Mouse (Mus musculus) spleen, adult 2 months (tissue): Measurements from ENCODE around the gene Ms4a3.

Experiments used
- CTCF ChIP-seq: fragments of 200-500 bp; IDR thresholded peaks from 2 replicates; pipeline ENCODE4 v1.5.1; 2011; ENCODE audit warnings: mild to moderate bottlenecking, inconsistent platforms; ENCODE audit not compliant: insufficient read depth, insufficient read length, insufficient replicate concordance; ENCODE audit errors: extremely low read depth
- POLR2A ChIP-seq: fragments of 200-500 bp; IDR thresholded peaks from 2 replicates; pipeline ENCODE4 v1.6.1; 2011; ENCODE audit warnings: low read depth, low read length, inconsistent platforms

DNA sequence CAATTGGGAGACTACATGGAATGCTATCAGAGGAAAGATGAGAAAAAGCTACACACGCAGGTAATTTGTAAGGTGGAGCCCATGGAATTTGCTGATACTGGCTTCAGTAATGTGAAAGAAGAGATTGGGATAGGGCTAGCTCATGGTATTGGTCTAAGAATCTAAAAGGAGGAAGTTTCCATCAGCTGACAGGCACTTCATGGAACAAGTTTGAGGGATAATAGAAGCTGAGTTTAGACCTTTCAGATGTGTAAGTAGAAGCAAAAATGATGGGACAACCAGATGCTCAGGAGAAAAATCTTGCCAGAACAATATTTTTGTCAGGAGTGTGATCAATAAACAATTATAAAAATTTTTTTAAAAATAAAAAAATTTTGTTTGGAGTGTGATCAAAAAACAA lies 6.9 kb downstream of the Ms4a3 start:
- TF ChIP-seq POLR2A, result no peak
- TF ChIP-seq CTCF, result no peak
